Mouse (Mus musculus) cortical plate, adult 2 months (tissue): ENCODE data around the gene Gatd1. TPM values are rescaled to one million over a fixed set of nuclear protein-coding genes. Genes with fewer than 3 reads are reported as not detected.

Experiments
- H3K27ac ChIP-seq: fragments of 200-500 bp; 2 replicates; pipeline ENCODE4 v1.5.1; 2012; ENCODE audit warnings: low read length, control low read depth, inconsistent platforms; ENCODE audit not compliant: insufficient read depth
- H3K4me1 ChIP-seq: fragments of 200-500 bp; 2 replicates; pipeline ENCODE4 v1.6.1; 2011; ENCODE audit warnings: low read length; ENCODE audit not compliant: control insufficient read depth, insufficient read depth
- H3K4me3 ChIP-seq: fragments of 200-500 bp; 2 replicates; pipeline ENCODE4 v1.5.1; 2011; ENCODE audit warnings: mild to moderate bottlenecking, low read length, control low read depth; ENCODE audit not compliant: insufficient read depth
- CTCF ChIP-seq: fragments of 200-500 bp; IDR thresholded peaks from 2 replicates; pipeline ENCODE4 v1.5.1; 2011; ENCODE audit warnings: mild to moderate bottlenecking, control low read depth, low read length; ENCODE audit not compliant: insufficient read depth; ENCODE audit errors: extremely low read depth
- POLR2A ChIP-seq: fragments of 200-500 bp; IDR thresholded peaks from 2 replicates; pipeline ENCODE4 v1.6.1; 2011; ENCODE audit warnings: mild to moderate bottlenecking, low read length, control low read depth; ENCODE audit not compliant: insufficient read depth; ENCODE audit errors: extremely low read depth
- polyA plus RNA-seq: library from polyadenylated mRNA; depleted of rRNA; stranded (reverse); fragments of >200 nt; gene quantifications from 2 replicates; pipeline ENCODE4 v1.2.3, GENCODE M21; 2012

Gene Gatd1
- polyA plus RNA-seq, 1 experiment: 57.0 TPM

DNA sequence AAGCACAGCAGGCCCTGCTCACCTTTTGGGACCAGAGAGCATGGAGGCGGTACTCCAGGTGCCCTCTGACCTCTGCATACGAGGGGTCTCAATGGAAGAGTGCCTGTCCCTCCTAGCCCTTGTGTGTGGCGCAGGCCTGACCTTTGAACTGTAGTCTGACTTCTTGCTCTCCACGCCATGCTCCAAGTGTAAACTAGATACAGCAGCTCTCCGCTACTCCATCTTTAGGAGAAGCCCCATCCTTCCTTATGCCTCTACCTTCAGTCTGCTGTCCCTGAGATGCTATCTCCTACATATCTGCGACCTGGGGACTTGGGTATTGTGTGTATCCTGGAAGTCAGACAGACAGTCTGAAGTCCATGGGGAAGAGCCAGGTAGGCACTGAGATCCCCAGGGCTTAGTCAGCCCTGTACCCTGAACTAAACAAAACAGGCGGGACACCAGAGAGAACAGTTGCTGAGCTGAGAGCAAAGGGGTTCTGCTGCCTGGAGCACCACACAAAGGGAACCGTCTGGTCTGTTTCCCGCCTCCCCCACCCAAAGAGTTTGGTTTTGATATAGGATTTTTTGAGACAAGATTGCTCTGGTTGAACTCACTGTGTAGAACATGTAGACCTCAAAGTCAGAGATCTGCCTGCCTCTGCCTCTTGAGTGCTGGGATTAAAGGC, 22.1 kb upstream of the Gatd1 start:
- TF ChIP-seq CTCF (no peak), POLR2A (no peak)
- Histone ChIP-seq H3K4me1 (peaks cover 6% of the 10 kb centered on the region), H3K27ac (peak overlapping the region; percentile 50; the same call in 1 of the 2 replicates), H3K4me3 (peak overlapping the region; percentile 48; the same call in 1 of the 2 replicates)

DNA sequence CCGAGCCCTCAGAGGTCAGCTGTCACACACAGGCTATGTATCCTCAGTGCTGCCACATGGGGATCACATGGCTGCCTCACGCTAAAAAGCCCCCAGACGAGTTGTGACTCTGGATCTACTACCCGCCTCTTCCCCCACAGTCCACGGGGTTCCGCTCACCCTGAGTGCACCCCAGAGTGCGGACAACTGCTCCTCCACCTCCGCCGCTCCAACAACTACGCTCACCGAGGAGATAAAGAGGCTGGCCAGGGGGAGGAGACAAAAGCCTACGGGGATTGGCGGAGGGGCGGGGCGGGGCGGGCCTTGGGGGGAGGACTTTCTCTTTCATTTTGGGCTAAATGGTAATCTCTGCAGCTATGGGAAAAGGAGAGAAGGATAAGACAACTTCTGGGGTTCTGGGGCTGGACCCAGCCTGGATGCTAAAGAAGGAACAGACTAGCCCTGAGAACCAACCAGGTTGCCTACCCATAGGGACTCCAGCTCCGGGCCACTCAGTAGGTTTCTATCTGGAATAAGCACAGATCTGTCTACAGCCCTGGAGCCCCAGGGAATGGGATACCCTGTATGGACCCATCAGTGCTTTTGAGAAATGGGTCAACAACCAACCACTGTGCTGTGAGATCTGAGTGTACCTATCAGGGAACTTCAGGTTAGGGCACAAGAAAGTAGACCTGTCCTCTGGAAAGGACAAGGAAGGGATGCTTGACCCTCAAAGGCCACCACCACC, 21.4 kb upstream of the Gatd1 start:
- H3K4me1 ChIP-seq: peaks cover 6% of the 10 kb centered on the region
- TF ChIP-seq CTCF (no peak), POLR2A (peak; percentile 83; the same call in 1 of the 2 replicates)
- H3K27ac ChIP-seq: peak overlapping the region; percentile 50; the same call in 1 of the 2 replicates
- H3K4me3 ChIP-seq: peak overlapping the region; percentile 48

DNA sequence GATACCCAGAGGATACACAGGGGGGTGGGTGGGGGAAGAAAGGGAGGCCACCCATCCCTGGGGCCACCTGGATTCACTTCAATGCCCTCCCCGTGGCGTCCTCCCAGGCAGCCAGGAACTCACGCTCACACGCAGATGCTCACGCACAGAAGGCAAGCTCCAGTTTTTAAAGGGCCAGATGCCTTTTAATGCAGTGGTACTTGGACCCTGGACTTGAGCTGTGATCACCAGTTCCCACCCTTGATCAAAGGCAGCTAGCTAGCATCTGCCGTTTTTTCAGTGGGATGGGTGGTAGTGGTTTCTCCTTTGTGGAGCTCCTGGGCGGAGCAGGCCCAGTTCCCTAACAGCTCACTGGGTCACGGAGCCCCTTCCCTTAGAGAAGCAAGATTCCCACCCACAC, 20.5 kb upstream of the Gatd1 start:
- TF ChIP-seq POLR2A: peak; percentile 64; the same call in 1 of the 2 replicates
- no peak for TF ChIP-seq CTCF
- Histone ChIP-seq H3K27ac (0 out of 2 replicates have a peak overlapping the region, but pooled peaks have one; percentile 22), H3K4me1 (peaks cover 6% of the 10 kb centered on the region), H3K4me3 (peak overlapping the region; percentile 48)

DNA sequence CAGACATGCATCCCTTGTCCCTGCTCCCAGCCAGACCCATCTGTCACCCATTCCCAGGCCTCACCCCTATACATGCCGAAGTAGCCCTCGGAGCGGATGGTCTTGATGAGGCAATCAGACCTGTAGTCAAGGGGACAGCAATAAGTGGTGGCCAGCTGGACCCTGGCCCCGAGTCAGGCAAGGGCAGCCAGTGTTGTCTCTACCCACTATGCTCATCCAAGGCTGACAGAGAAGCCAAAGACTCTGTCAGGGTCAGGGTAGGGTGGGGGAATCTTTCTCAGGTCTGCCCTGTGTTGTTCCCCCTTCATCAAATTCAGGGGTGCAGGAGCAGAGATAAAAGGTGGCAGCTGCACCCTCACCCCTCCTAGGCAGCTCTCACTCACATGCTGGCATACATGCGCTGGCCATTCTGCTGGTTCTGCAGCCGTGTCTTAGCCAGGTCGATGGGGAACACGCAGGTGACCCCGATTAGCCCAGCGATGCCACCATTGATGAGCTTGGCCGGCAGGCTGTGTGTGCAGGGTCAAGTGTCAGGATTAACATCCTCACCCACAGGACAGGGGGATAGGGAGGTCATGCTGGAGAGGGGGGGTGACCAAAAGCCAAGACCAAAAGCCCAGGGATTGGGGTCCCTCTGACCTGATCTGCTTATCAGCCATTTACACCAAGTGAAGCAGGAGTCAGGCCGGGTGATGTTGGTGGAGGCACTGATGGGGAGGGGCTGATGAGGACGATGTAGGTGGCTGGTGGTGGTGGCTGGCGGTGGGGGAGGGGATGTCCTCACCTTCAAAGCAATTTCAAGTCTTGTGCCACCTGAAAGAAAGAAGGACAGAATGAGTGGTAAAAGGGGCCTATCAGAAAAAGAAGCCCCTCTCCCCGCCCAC, 19.8 kb upstream of the Gatd1 start:
- H3K4me1 ChIP-seq: peaks cover 6% of the 10 kb centered on the region
- H3K27ac ChIP-seq: no peak overlapping the region
- H3K4me3 ChIP-seq: peak overlapping the region; percentile 48
- TF ChIP-seq POLR2A: no peak
- TF ChIP-seq CTCF: no peak

DNA sequence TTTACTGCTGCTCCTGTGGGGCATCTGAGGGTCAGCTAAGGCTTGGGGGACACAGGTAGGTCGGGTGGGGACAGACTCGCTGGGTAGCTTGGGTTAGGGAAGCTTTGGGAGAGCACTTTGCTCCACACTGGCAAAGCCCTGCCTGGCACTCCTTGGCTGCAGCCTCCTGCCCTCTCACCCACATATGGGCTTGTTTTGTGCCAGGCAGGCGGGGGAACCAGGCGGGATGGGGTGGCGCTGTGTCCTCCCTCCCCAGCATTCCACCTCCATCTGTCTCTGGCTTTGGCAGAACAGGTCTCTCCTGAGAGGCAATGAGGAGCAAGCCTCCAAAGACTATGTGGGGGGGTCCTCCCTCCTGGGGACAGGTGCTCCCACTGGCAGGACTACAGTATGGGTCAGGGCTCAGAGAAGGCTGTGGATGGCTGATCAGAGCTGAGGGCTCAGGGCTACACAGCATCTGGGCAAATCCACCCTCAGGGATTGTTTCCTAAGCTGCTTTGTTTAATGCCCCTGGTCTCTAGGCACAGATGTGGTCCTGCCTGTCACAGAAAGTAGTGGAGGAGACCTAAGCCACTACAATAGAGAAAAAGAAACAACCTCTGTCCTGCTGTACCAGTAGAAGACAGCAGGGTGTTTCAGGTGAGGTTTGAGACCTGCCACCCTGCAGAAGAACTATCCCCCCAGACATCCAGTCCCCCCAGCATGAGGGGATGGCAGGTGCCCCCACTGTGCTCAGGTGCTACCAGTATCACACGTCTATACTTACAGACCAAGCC, 19.0 kb upstream of the Gatd1 start:
- TF ChIP-seq CTCF: no peak
- H3K27ac ChIP-seq: no peak overlapping the region
- H3K4me1 ChIP-seq: peaks cover 6% of the 10 kb centered on the region
- H3K4me3 ChIP-seq: peak overlapping the region; percentile 48; the same call in 1 of the 2 replicates

DNA sequence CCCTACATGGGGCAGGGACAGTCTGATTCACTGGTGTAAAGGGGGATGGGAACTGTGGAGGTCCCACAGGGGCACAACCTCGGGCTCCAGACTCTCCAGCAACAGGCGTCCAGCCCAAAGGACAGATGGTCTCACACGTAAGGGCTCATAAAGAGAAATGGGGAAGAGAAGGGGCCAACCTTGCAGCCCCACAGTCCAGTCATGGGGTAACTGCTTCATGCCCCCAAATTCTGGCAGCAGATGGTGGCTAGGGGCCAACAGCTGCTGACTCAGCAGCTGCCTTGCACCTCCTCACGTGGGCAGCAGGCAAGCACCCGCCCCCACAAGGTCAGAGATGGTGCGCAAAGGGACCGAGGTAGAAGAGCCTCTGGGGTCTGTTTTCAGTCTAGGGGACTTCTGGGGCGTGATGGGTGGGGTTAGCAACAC, 18.3 kb upstream of the Gatd1 start:
- Histone ChIP-seq H3K27ac (no peak overlapping the region), H3K4me1 (peaks cover 6% of the 10 kb centered on the region), H3K4me3 (no peak overlapping the region)
- TF ChIP-seq POLR2A (no peak), CTCF (no peak)

DNA sequence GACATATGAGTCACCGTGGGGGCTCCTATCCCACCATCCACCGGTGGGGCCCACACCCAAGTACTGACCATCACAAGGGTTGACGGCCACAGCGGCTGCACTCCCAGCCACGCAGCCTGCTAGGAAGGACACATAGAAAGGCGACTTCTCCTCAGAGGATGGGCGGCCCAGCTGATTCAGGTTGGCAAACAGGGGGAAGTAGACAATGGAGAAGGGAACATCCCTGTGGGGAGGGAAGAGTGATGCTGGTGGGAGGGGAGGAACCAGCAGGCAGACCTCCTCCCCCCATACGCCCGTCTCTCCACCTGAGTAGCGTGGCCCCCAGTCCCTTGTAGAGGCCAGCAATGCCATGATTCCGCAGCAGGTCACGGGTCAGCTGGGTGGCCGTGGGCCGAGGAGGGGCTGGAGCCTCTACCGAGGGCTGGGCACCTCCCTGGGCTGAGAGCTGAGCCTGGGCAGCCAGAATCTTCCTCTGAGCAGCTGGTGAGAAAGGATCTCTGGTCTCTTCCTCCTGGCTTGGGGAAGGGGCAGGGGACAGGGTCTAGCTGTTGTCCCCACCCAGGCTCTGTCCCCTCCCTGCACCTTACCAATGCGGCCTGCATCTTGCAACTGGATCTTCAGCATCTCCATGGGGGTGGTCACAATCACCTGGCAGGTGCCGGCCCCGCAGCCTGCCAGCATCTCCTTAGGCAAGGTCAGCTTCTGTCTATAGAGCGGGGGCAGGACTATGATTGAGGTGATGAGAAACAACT, 17.7 kb upstream of the Gatd1 start:
- Histone ChIP-seq H3K4me1 (peaks cover 6% of the 10 kb centered on the region), H3K27ac (no peak overlapping the region), H3K4me3 (no peak overlapping the region)
- TF ChIP-seq POLR2A: no peak
- TF ChIP-seq CTCF: no peak

DNA sequence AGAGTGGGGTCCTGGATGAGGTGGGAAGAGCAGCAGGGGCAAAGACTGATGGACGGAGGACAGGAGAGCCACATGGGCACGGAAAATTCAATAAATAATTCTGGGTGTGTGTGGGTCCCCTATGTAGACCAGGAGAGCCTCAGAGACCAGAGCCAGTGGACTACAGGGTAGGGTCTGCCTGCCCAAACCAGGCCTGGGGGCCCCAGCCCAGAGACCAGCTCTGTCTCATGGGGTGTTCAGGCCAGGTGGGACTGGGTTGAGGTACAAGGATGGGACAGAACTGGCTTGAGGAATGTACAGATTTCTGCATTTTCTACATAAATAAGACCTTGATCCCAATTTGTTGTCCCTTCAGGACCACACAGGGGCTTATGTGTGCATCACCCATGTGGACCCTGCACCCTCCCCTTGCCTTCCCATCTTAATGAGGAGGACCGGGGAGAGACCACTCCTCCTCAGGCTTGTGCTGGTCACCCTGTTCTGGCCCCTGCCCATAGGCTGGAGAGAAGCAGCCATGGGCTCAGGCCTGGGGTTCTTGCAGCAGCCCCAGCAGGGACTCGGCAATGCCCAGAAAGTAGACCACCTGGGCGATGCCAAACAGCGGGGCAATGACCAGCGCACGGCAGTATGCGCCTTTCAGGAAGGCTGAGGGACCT, 16.8 kb upstream of the Gatd1 start:
- TF ChIP-seq CTCF (no peak), POLR2A (no peak)
- Histone ChIP-seq H3K4me3 (no peak overlapping the region), H3K4me1 (peaks cover 4% of the 10 kb centered on the region; the same call in 1 of the 2 replicates), H3K27ac (no peak overlapping the region)
